Mouse (Mus musculus) urinary bladder, postnatal 14 days (tissue): ENCODE results near the gene Car3.
A peak's percentile ranks its signal among the peaks of the same experiment; 100 is the strongest.
"Not testable (repeated sequence)": the region's sequence is repeated elsewhere in the genome, so short reads cannot be mapped to it uniquely, and the experiment has no call there.

Source experiments
- DNase-seq: peaks from one replicate; pipeline ENCODE4 v3.0.0; 2021; ENCODE audit warnings: low spot score

Car3 gene

GRCm38 (mm10) chr3:14863022-14863711, at the start of gene Car3:
Gene Car3, plus strand, starts transcription at chr3:14863512.
- no peak for DNase-seq

GRCm38 (mm10) chr3:14815396-14815795, 47.9 kb upstream of the Car3 start:
- DNase-seq = not testable (repeated sequence)

- DNase-seq = no peak
Measured at GRCm38 (mm10) chr3:14819844-14820504, 43.3 kb upstream of the Car3 start.

- DNase-seq = no peak
Measured at GRCm38 (mm10) chr3:14828896-14829295, 34.4 kb upstream of the Car3 start.

GRCm38 (mm10) chr3:14831219-14831835, 32.0 kb upstream of the Car3 start:
- no peak for DNase-seq

- peak; percentile 13 for DNase-seq
Measured at GRCm38 (mm10) chr3:14832766-14833165, 30.5 kb upstream of the Car3 start.

GRCm38 (mm10) chr3:14838936-14839335, 24.4 kb upstream of the Car3 start:
- no peak for DNase-seq

GRCm38 (mm10) chr3:14839466-14840118, 23.7 kb upstream of the Car3 start:
- no peak for DNase-seq

- no peak for DNase-seq
Measured at GRCm38 (mm10) chr3:14848587-14849254, 14.6 kb upstream of the Car3 start.

- DNase-seq = no peak
Measured at GRCm38 (mm10) chr3:14853966-14854365, 9.3 kb upstream of the Car3 start.

GRCm38 (mm10) chr3:14854446-14854845, 8.9 kb upstream of the Car3 start:
- no peak for DNase-seq

- no peak for DNase-seq
Measured at GRCm38 (mm10) chr3:14857874-14858273, 5.4 kb upstream of the Car3 start.

- DNase-seq = no peak
Measured at GRCm38 (mm10) chr3:14860291-14860690, 3.0 kb upstream of the Car3 start.

- no peak for DNase-seq
Measured at GRCm38 (mm10) chr3:14861165-14861564, 2.1 kb upstream of the Car3 start.

- no peak for DNase-seq
Measured at GRCm38 (mm10) chr3:14861787-14862186, 1.5 kb upstream of the Car3 start.

GRCm38 (mm10) chr3:14862654-14863021, 674 bp upstream of the Car3 start:
- DNase-seq = no peak

GRCm38 (mm10) chr3:14863922-14864321, 610 bp downstream of the Car3 start:
- no peak for DNase-seq

- DNase-seq = no peak
Measured at GRCm38 (mm10) chr3:14865941-14866340, 2.6 kb downstream of the Car3 start.

GRCm38 (mm10) chr3:14869779-14870178, 6.5 kb downstream of the Car3 start:
- DNase-seq = peak; percentile 75

GRCm38 (mm10) chr3:14870528-14870927, 7.2 kb downstream of the Car3 start:
- no peak for DNase-seq

- DNase-seq = no peak
Measured at GRCm38 (mm10) chr3:14871386-14871785, 8.1 kb downstream of the Car3 start.

- DNase-seq = no peak
Measured at GRCm38 (mm10) chr3:14874402-14875040, 11.2 kb downstream of the Car3 start.
